Comparison of ENCODE assay signal across 10 mouse cellular contexts in the genomic region with DNA sequence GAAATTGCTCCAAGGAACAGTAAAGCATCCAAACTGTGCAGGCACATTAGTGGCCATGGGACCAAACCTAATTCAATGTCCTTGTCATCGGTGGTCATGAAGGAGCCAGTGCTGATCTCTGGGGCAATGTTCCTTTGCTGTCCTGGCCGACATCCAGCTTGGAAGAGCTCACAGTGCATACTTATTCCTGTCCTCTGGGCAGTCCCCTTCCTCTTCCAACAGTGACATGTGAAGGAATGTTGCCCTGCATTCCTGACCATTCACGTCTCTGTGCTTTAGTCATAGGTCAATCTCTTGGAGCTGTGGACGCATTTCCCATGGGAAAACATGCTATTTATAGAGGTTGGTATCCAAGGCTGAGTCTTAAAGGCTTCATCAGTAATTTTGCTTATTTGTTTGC. TPM values are rescaled to one million over a fixed set of nuclear protein-coding genes. Genes with fewer than 3 reads are reported as not detected.
DNase-seq lines count a peak whose midpoint lies in the region; ATAC-seq lines count a peak whose summit lies in the region.
"Had no signal": no experiment of that assay in that cellular context is flagged by ENCODE, and none has a peak within 500 bp of the region (broad histone marks: within the 10 kb centered on the region; RNA-seq: fewer than 3 reads in every experiment).

No protein-coding gene starts in this region.

- peaks cover 7% of the 10 kb centered on the region; the same call in 1 of the 2 replicates for H3K4me1 ChIP-seq in hindbrain, embryonic 16.5 days (ENCODE audit: control insufficient read depth, insufficient read depth, low read depth, low read length)
- 0 out of 2 replicates have a peak, but pooled peaks cover 8% of the 10 kb centered on the region for H3K4me1 ChIP-seq in hindbrain, embryonic 14.5 days (replicated peaks; ENCODE audit: control insufficient read depth, insufficient read depth, low read length)

- H3K9ac ChIP-seq in hindbrain, embryonic 16.5 days (ENCODE audit: low read depth, low read length), result no peak overlapping the region
- H3K9ac ChIP-seq in hindbrain, embryonic 14.5 days, result no peak overlapping the region
- H3K9ac ChIP-seq: midbrain, embryonic 13.5 days had no signal

- WGBS in hindbrain, embryonic 16.5 days, result 54% methylated on average over 4 of the region's 4 CpGs
- 46% methylated on average over 4 of the region's 4 CpGs for WGBS in hindbrain, embryonic 14.5 days

- ATAC-seq in hindbrain, embryonic 16.5 days, result peak; percentile 48; the same call in 1 of the 2 replicates
- no peak; the same call in 1 of the 2 replicates for ATAC-seq in hindbrain, embryonic 14.5 days (ENCODE audit: low FRiP score)
- ATAC-seq in erythroid progenitor cell, adult 5-6 weeks (replicated peaks; ENCODE audit: low FRiP score, poor library complexity, severe bottlenecking), result no peak
- ATAC-seq: CD4-positive, CD25-positive, alpha-beta regulatory T cell, adult 4 months; midbrain, embryonic 13.5 days had no signal

- no peaks in the 10 kb centered on the region for H3K9me3 ChIP-seq in hindbrain, embryonic 16.5 days (ENCODE audit: control insufficient read depth, low read length)
- H3K9me3 ChIP-seq in hindbrain, embryonic 14.5 days (ENCODE audit: control insufficient read depth, low read length), result no peaks in the 10 kb centered on the region
- H3K9me3 ChIP-seq: midbrain, embryonic 13.5 days had no signal

- DNase-seq in hindbrain, embryonic 14.5 days (ENCODE audit: low spot score), result no peak
- DNase-seq in fibroblast of lung, adult 2 months (ENCODE audit: low read depth), result peak; percentile 66
- peak; percentile 79 to 82 for DNase-seq in heart, postnatal 14 days
- peak; percentile 71 for DNase-seq in lung, postnatal 14 days
- no peak for DNase-seq in thymus, postnatal 25 days
- DNase-seq in MN1 (ENCODE audit: low spot score), result no peak

- H3K27ac ChIP-seq in hindbrain, embryonic 16.5 days (ENCODE audit: low read depth, low read length), result no peak overlapping the region
- no peak overlapping the region for H3K27ac ChIP-seq in hindbrain, embryonic 14.5 days
- H3K27ac ChIP-seq: midbrain, embryonic 13.5 days had no signal

- intact Hi-C loops in heart, postnatal 14 days (cut with DNase I), result no loop called here

- no peaks in the 10 kb centered on the region for H3K27me3 ChIP-seq in hindbrain, embryonic 16.5 days (replicated peaks; ENCODE audit: control insufficient read depth, insufficient read depth, low read length)
- no peaks in the 10 kb centered on the region for H3K27me3 ChIP-seq in hindbrain, embryonic 14.5 days (ENCODE audit: control insufficient read depth, insufficient read depth, low read length)
- H3K27me3 ChIP-seq: midbrain, embryonic 13.5 days had no signal

- no peak overlapping the region for H3K4me2 ChIP-seq in hindbrain, embryonic 16.5 days (ENCODE audit: low read length)
- no peak overlapping the region for H3K4me2 ChIP-seq in hindbrain, embryonic 14.5 days (replicated peaks)
- H3K4me2 ChIP-seq: midbrain, embryonic 13.5 days had no signal

- no peak overlapping the region for H3K4me3 ChIP-seq in hindbrain, embryonic 16.5 days (ENCODE audit: low read length)
- H3K4me3 ChIP-seq in hindbrain, embryonic 14.5 days (replicated peaks; ENCODE audit: low read length), result no peak overlapping the region
- H3K4me3 ChIP-seq: midbrain, embryonic 13.5 days had no signal

- no peaks in the 10 kb centered on the region for H3K36me3 ChIP-seq in hindbrain, embryonic 16.5 days (ENCODE audit: control insufficient read depth, insufficient read depth, low read length)
- no peaks in the 10 kb centered on the region for H3K36me3 ChIP-seq in hindbrain, embryonic 14.5 days (replicated peaks; ENCODE audit: control insufficient read depth, insufficient read depth)
- H3K36me3 ChIP-seq: midbrain, embryonic 13.5 days had no signal

RNA-seq across cellular contexts. Expression of gene Ppp1cb, which starts 41.8 kb away (rescaled TPM):
- 178 and 187 TPM in 2 replicates for polyA plus RNA-seq in hindbrain, embryonic 16.5 days (2015; fragmentation: Nextera tagmentation; extraction: Ambion mirVana)
- 231 and 251 TPM in 2 replicates for polyA plus RNA-seq in hindbrain, embryonic 14.5 days (2014; fragmentation: Nextera tagmentation; extraction: Ambion mirVana)
- total RNA-seq in heart, postnatal 14 days (2021), result 100 to 1,000 TPM; 476 to 479 TPM
- total RNA-seq in erythroid progenitor cell, adult 5-6 weeks (2015; ENCODE audit: low replicate concordance), result 194 and 207 TPM in 2 replicates
- total RNA-seq in erythroid progenitor cell, adult 5-6 weeks (2017; ENCODE audit: low replicate concordance), result 395 and 426 TPM in 2 replicates

Comparison
In these comparisons a context has a peak if more than half of its experiments do, and no peak if none do; other contexts are left out.
1. DNase-seq: peak in fibroblast of lung, adult 2 months (single experiment), heart, postnatal 14 days (2 of 2) and lung, postnatal 14 days (single experiment); none in hindbrain, embryonic 14.5 days (single experiment), thymus, postnatal 25 days (single experiment) and MN1 (single experiment).